Mouse (Mus musculus): ENCODE results near the gene Gcm2. TPM values are rescaled to one million over a fixed set of nuclear protein-coding genes. Genes with fewer than 3 reads are reported as not detected.

Gcm2 gene
- polyA plus RNA-seq, 1 experiment from 2014 or later = not detected

- DNase-seq (ENCODE audit: low spot score) = no peak
These were observed 37.0 kb downstream of the Gcm2 start for GRCm38 (mm10) chr13:41073819-41074218.

GRCm38 (mm10) chr13:41071617-41072016 lies 39.2 kb downstream of the Gcm2 start:
- H3K27me3 ChIP-seq (ENCODE audit: control insufficient read depth, insufficient read depth, low read length) = no peaks in the 10 kb centered on the region
- ATAC-seq (replicated peaks; ENCODE audit: low FRiP score) = no peak
- H3K4me1 ChIP-seq (replicated peaks; ENCODE audit: control insufficient read depth, insufficient read depth, low read length) = no peaks in the 10 kb centered on the region
- no peaks in the 10 kb centered on the region for H3K9me3 ChIP-seq (ENCODE audit: control insufficient read depth, low read length)
- H3K27ac ChIP-seq (ENCODE audit: low read depth, low read length) = no peak overlapping the region
- no peak overlapping the region for H3K4me2 ChIP-seq (ENCODE audit: low read depth, low read length, severe bottlenecking)
- no peak for DNase-seq (ENCODE audit: low spot score)
- 92% methylated on average over 11 of the region's 11 CpGs for WGBS
- no peak overlapping the region for H3K4me3 ChIP-seq (ENCODE audit: low read depth, low read length)
- no peaks in the 10 kb centered on the region for H3K36me3 ChIP-seq (ENCODE audit: control insufficient read depth, insufficient read depth, low read length)
- no peak overlapping the region for H3K9ac ChIP-seq (ENCODE audit: low read length)

More at GRCm38 (mm10) chr13:41073819-41074218, 37.0 kb downstream of the Gcm2 start:
- peaks cover 3% of the 10 kb centered on the region for H3K27me3 ChIP-seq (ENCODE audit: control insufficient read depth, insufficient read depth, low read length)
- H3K27ac ChIP-seq (ENCODE audit: low read depth, low read length) = no peak overlapping the region
- H3K4me2 ChIP-seq (ENCODE audit: low read depth, low read length, severe bottlenecking) = no peak overlapping the region
- ATAC-seq (replicated peaks; ENCODE audit: low FRiP score) = no peak
- 83% methylated on average over 5 of the region's 5 CpGs for WGBS
- H3K4me3 ChIP-seq (ENCODE audit: low read depth, low read length) = no peak overlapping the region
- no peaks in the 10 kb centered on the region for H3K9me3 ChIP-seq (ENCODE audit: control insufficient read depth, low read length)
- no peaks in the 10 kb centered on the region for H3K4me1 ChIP-seq (replicated peaks; ENCODE audit: control insufficient read depth, insufficient read depth, low read length)
- no peaks in the 10 kb centered on the region for H3K36me3 ChIP-seq (ENCODE audit: control insufficient read depth, insufficient read depth, low read length)
- no peak overlapping the region for H3K9ac ChIP-seq (ENCODE audit: low read length)

DNA sequence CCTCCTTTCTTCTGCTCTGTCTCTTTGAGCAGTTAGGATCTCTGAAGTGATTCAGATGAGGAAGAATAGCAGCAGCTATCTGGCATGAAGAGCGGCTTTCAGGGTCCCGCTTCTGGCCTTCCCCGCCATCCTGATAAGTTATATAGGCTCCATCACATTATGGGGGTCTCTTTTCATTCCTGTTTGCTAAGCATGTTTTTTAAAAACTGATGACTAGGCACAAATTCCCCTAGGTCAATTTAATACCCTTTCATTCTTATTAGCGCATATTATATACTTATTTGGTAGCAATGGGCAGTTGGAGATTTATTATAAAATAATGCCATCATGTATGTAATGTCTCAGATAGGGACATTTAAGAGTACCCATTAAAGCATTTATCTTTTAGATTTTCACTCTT lies 43.2 kb downstream of the Gcm2 start:
- no peaks in the 10 kb centered on the region for H3K36me3 ChIP-seq (ENCODE audit: control insufficient read depth, insufficient read depth, low read length)
- no peak for DNase-seq (ENCODE audit: low spot score)
- H3K27ac ChIP-seq (ENCODE audit: low read depth, low read length) = no peak overlapping the region
- H3K9me3 ChIP-seq (ENCODE audit: control insufficient read depth, low read length) = no peaks in the 10 kb centered on the region
- no peak overlapping the region for H3K9ac ChIP-seq (ENCODE audit: low read length)
- no peak overlapping the region for H3K4me3 ChIP-seq (ENCODE audit: low read depth, low read length)
- H3K27me3 ChIP-seq (ENCODE audit: control insufficient read depth, insufficient read depth, low read length) = no peaks in the 10 kb centered on the region
- ATAC-seq (replicated peaks; ENCODE audit: low FRiP score) = no peak
- WGBS = 97% methylated on average over 4 of the region's 4 CpGs
- H3K4me1 ChIP-seq (replicated peaks; ENCODE audit: control insufficient read depth, insufficient read depth, low read length) = no peaks in the 10 kb centered on the region
- no peak overlapping the region for H3K4me2 ChIP-seq (ENCODE audit: low read depth, low read length, severe bottlenecking)

- Histone ChIP-seq H3K4me2 (ENCODE audit: low read depth, low read length, severe bottlenecking) (peak overlapping the region; percentile 26; the same call in 1 of the 2 replicates), H3K36me3 (ENCODE audit: control insufficient read depth, insufficient read depth, low read length) (no peaks in the 10 kb centered on the region), H3K4me1 (replicated peaks; ENCODE audit: control insufficient read depth, insufficient read depth, low read length) (0 out of 2 replicates have a peak, but pooled peaks cover 2% of the 10 kb centered on the region), H3K9me3 (ENCODE audit: control insufficient read depth, low read length) (no peaks in the 10 kb centered on the region), H3K4me3 (ENCODE audit: low read depth, low read length) (no peak overlapping the region), H3K9ac (ENCODE audit: low read length) (no peak overlapping the region), H3K27ac (ENCODE audit: low read depth, low read length) (no peak overlapping the region), H3K27me3 (ENCODE audit: control insufficient read depth, insufficient read depth, low read length) (peaks cover 17% of the 10 kb centered on the region)
- WGBS = 16% methylated on average over 5 of the region's 5 CpGs
- DNase-seq (ENCODE audit: low spot score) (peak; percentile 59), ATAC-seq (replicated peaks; ENCODE audit: low FRiP score) (peak; percentile 70)
These were observed 58.9 kb downstream of the Gcm2 start for GRCm38 (mm10) chr13:41051965-41052364.

Other genes with a start within 250 kb of the Gcm2 start
- 88.4 and 92.0 TPM in 2 replicates for gene Pak1ip1, start 110.0 kb downstream of the Gcm2 start, polyA plus RNA-seq (2014; fragmentation: Nextera tagmentation; extraction: Ambion mirVana)
- 168 and 183 TPM in 2 replicates for gene Tmem14c, start 94.7 kb downstream of the Gcm2 start, polyA plus RNA-seq (2014; fragmentation: Nextera tagmentation; extraction: Ambion mirVana)
- gene Mak, start 31.3 kb downstream of the Gcm2 start, polyA plus RNA-seq (2014; fragmentation: Nextera tagmentation; extraction: Ambion mirVana) = 0.87 and 1.6 TPM in 2 replicates
- not detected in 2 replicates for gene Sycp2l, start 3.3 kb upstream of the Gcm2 start, polyA plus RNA-seq (2014; fragmentation: Nextera tagmentation; extraction: Ambion mirVana)
- 52.8 and 55.4 TPM in 2 replicates for gene Elovl2, start 109.4 kb upstream of the Gcm2 start, polyA plus RNA-seq (2014; fragmentation: Nextera tagmentation; extraction: Ambion mirVana)
- gene Smim13, start 138.8 kb upstream of the Gcm2 start, polyA plus RNA-seq (2014; fragmentation: Nextera tagmentation; extraction: Ambion mirVana) = 13.1 and 14.3 TPM in 2 replicates
- gene Gm17364, start 162.9 kb upstream of the Gcm2 start, polyA plus RNA-seq (2014; fragmentation: Nextera tagmentation; extraction: Ambion mirVana) = not detected in 2 replicates